Mouse (Mus musculus): ENCODE data around the gene B3gnt2. TPM values are rescaled to one million over a fixed set of nuclear protein-coding genes. Genes with fewer than 3 reads are reported as not detected.

The B3gnt2 gene
- polyA plus RNA-seq, 1 experiment from 2014 or later: 6.9 TPM

GRCm38 (mm10) chr11:22856371-22856965, 4.3 kb downstream of the B3gnt2 start:
- no peaks in the 10 kb centered on the region for H3K36me3 ChIP-seq (ENCODE audit: control insufficient read depth, insufficient read depth)
- H3K27ac ChIP-seq (ENCODE audit: low read length): no peak overlapping the region
- peak overlapping the region; percentile 15; the same call in 1 of the 2 replicates for H3K4me2 ChIP-seq (ENCODE audit: low read depth, low read length)
- no peaks in the 10 kb centered on the region; the same call in 1 of the 2 replicates for H3K27me3 ChIP-seq (ENCODE audit: control insufficient read depth, insufficient read depth, low read length)
- H3K4me3 ChIP-seq (ENCODE audit: low read length): peak overlapping the region; percentile 16; the same call in 1 of the 2 replicates
- peaks cover 15% of the 10 kb centered on the region; the same call in 1 of the 2 replicates for H3K4me1 ChIP-seq (ENCODE audit: control insufficient read depth, insufficient read depth, low read length)
- 86% methylated on average over 3 of the region's 3 CpGs for WGBS
- ATAC-seq (replicated peaks; ENCODE audit: extremely low read depth, insufficient read depth, low FRiP score): no peak
- H3K9me3 ChIP-seq (replicated peaks; ENCODE audit: control insufficient read depth, low read length): no peaks in the 10 kb centered on the region
- no peak overlapping the region for H3K9ac ChIP-seq (ENCODE audit: low read length)

DNA sequence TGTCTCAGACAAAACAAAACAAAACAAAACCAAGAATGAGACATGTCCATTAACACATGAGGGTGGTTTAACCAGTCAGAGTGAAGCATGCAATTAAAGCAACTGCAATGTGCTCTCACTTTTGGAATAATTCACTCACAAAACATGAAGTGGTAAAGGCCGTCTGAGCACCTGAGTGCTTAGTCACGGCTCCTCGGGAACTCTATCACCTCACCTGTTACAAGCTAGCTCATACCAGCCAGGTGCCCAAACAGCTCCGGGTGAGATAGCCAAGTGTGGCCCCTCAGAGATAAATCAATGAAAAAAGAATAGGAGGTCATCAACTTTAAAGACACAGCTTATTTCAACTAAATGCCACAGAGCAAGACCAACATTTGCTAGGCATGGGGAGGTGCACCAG, 6.2 kb downstream of the B3gnt2 start:
- no peak for ATAC-seq (replicated peaks; ENCODE audit: extremely low read depth, insufficient read depth, low FRiP score)
- H3K4me3 ChIP-seq (ENCODE audit: low read length): no peak overlapping the region
- no peaks in the 10 kb centered on the region for H3K27me3 ChIP-seq (ENCODE audit: control insufficient read depth, insufficient read depth, low read length)
- H3K36me3 ChIP-seq (ENCODE audit: control insufficient read depth, insufficient read depth): no peaks in the 10 kb centered on the region
- H3K9me3 ChIP-seq (replicated peaks; ENCODE audit: control insufficient read depth, low read length): no peaks in the 10 kb centered on the region
- H3K4me1 ChIP-seq (ENCODE audit: control insufficient read depth, insufficient read depth, low read length): peaks cover 24% of the 10 kb centered on the region
- no peak overlapping the region for H3K27ac ChIP-seq (ENCODE audit: low read length)
- 70% methylated on average over 4 of the region's 4 CpGs for WGBS
- H3K4me2 ChIP-seq (ENCODE audit: low read depth, low read length): no peak overlapping the region
- H3K9ac ChIP-seq (ENCODE audit: low read length): no peak overlapping the region

GRCm38 (mm10) chr11:22853477-22854157, 7.1 kb downstream of the B3gnt2 start:
- Histone ChIP-seq H3K9ac (ENCODE audit: low read length) (no peak overlapping the region), H3K4me2 (ENCODE audit: low read depth, low read length) (0 out of 2 replicates have a peak overlapping the region, but pooled peaks have one; percentile 5), H3K4me3 (ENCODE audit: low read length) (no peak overlapping the region), H3K27ac (ENCODE audit: low read length) (peak overlapping the region; percentile 19; the same call in 1 of the 2 replicates), H3K27me3 (ENCODE audit: control insufficient read depth, insufficient read depth, low read length) (no peaks in the 10 kb centered on the region), H3K4me1 (ENCODE audit: control insufficient read depth, insufficient read depth, low read length) (peaks cover 27% of the 10 kb centered on the region), H3K36me3 (ENCODE audit: control insufficient read depth, insufficient read depth) (no peaks in the 10 kb centered on the region), H3K9me3 (replicated peaks; ENCODE audit: control insufficient read depth, low read length) (no peaks in the 10 kb centered on the region)
- 47% methylated on average over 2 of the region's 2 CpGs for WGBS
- no peak for ATAC-seq (replicated peaks; ENCODE audit: extremely low read depth, insufficient read depth, low FRiP score)

- 74% methylated on average over 1 of the region's 1 CpGs for whole genome bisulfite sequencing
- Histone ChIP-seq H3K9ac (ENCODE audit: low read length) (no peak overlapping the region), H3K4me2 (ENCODE audit: low read depth, low read length) (no peak overlapping the region), H3K27ac (ENCODE audit: low read length) (no peak overlapping the region), H3K9me3 (replicated peaks; ENCODE audit: control insufficient read depth, low read length) (no peaks in the 10 kb centered on the region), H3K4me3 (ENCODE audit: low read length) (no peak overlapping the region), H3K4me1 (ENCODE audit: control insufficient read depth, insufficient read depth, low read length) (peaks cover 30% of the 10 kb centered on the region), H3K36me3 (ENCODE audit: control insufficient read depth, insufficient read depth) (no peaks in the 10 kb centered on the region), H3K27me3 (ENCODE audit: control insufficient read depth, insufficient read depth, low read length) (no peaks in the 10 kb centered on the region)
- no peak for ATAC-seq (replicated peaks; ENCODE audit: extremely low read depth, insufficient read depth, low FRiP score)
Measured at GRCm38 (mm10) chr11:22852510-22852909, 8.3 kb downstream of the B3gnt2 start.

DNA sequence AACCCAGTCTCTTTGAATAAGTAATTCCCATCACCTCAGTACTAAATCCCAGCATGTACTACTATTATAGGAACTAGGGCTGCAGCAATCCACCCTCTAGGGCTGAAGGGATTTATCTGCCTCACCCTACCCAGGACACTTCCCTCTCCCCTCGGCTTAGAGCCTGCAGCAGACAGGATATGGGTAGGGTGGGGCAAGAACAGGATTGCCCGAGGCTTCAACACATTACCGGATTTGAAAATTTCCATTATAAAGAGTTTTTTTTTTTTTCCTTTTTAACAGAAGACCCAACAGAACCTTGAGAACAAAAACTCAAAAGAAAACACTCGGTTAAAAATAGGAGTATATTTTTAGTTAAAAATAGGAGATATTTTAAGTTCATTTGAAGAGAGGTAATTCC, 9.3 kb downstream of the B3gnt2 start:
- Histone ChIP-seq H3K9me3 (replicated peaks; ENCODE audit: control insufficient read depth, low read length) (no peaks in the 10 kb centered on the region), H3K27me3 (ENCODE audit: control insufficient read depth, insufficient read depth, low read length) (no peaks in the 10 kb centered on the region)
- ATAC-seq (replicated peaks; ENCODE audit: extremely low read depth, insufficient read depth, low FRiP score): no peak

DNA sequence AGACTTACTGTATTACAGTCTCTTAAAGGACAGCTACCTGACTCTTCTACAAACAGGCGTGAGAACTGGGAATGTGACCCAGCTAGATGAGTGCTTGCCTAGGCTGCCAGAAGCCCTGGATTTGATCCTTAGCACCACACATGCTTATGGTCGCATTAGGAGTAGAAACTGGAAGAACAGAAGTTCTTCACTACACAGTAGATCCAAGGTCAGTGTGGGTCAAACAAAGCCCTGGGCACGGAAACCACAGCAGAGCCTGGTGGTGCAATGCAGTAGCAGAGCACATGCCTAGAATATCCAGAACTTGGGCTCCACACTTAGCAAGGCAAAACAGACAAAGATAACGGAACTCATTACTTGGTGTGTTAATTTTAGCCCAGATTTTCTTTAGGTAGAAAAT, 10.7 kb downstream of the B3gnt2 start:
- Histone ChIP-seq H3K27ac (ENCODE audit: low read length) (peak overlapping the region; percentile 58), H3K36me3 (ENCODE audit: control insufficient read depth, insufficient read depth) (no peaks in the 10 kb centered on the region), H3K4me3 (ENCODE audit: low read length) (no peak overlapping the region), H3K4me2 (ENCODE audit: low read depth, low read length) (no peak overlapping the region), H3K9ac (ENCODE audit: low read length) (no peak overlapping the region), H3K9me3 (replicated peaks; ENCODE audit: control insufficient read depth, low read length) (no peaks in the 10 kb centered on the region), H3K27me3 (ENCODE audit: control insufficient read depth, insufficient read depth, low read length) (no peaks in the 10 kb centered on the region), H3K4me1 (ENCODE audit: control insufficient read depth, insufficient read depth, low read length) (peaks cover 46% of the 10 kb centered on the region)
- ATAC-seq (replicated peaks; ENCODE audit: extremely low read depth, insufficient read depth, low FRiP score): no peak
- 54% methylated on average over 4 of the region's 4 CpGs for WGBS

More for the DNA sequence above, 9.3 kb downstream of the B3gnt2 start:
- H3K36me3 ChIP-seq (ENCODE audit: control insufficient read depth, insufficient read depth): no peaks in the 10 kb centered on the region
- WGBS: 50% methylated on average over 4 of the region's 4 CpGs
- no peak overlapping the region for H3K4me2 ChIP-seq (ENCODE audit: low read depth, low read length)
- no peak overlapping the region for H3K9ac ChIP-seq (ENCODE audit: low read length)
- H3K4me1 ChIP-seq (ENCODE audit: control insufficient read depth, insufficient read depth, low read length): peaks cover 38% of the 10 kb centered on the region
- H3K27ac ChIP-seq (ENCODE audit: low read length): no peak overlapping the region
- no peak overlapping the region for H3K4me3 ChIP-seq (ENCODE audit: low read length)

DNA sequence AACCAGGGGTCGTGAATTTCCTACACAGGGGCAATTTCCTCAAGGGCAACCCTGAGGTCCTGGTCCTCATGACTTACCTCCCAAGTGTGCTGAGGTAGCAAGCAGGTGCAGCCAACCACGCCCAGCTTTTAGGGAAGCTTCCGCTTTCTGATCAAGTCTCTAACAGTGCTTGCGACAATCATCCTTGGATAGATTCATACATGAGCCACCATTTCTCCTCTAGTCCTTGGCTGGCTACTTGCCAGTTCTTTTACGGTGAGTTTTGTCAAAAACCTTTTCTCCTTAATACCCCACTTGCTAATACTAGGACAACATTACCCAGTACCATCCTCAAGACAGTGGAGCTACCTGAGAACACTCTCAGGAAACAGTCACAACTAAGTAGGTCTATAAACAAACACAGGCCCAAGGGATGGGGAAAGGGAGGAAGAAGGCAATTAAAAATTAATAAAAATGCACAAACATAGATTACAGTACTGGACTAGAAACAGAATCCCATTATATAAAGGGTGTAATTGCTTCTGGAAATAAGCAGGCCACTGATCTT, 12.0 kb downstream of the B3gnt2 start:
- WGBS: 72% methylated on average over 5 of the region's 5 CpGs
- H3K36me3 ChIP-seq (ENCODE audit: control insufficient read depth, insufficient read depth): no peaks in the 10 kb centered on the region
- peaks cover 48% of the 10 kb centered on the region for H3K4me1 ChIP-seq (ENCODE audit: control insufficient read depth, insufficient read depth, low read length)
- ATAC-seq (replicated peaks; ENCODE audit: extremely low read depth, insufficient read depth, low FRiP score): no peak
- no peak overlapping the region for H3K4me3 ChIP-seq (ENCODE audit: low read length)
- H3K9ac ChIP-seq (ENCODE audit: low read length): no peak overlapping the region
- no peaks in the 10 kb centered on the region for H3K27me3 ChIP-seq (ENCODE audit: control insufficient read depth, insufficient read depth, low read length)
- H3K27ac ChIP-seq (ENCODE audit: low read length): no peak overlapping the region
- H3K4me2 ChIP-seq (ENCODE audit: low read depth, low read length): no peak overlapping the region
- H3K9me3 ChIP-seq (replicated peaks; ENCODE audit: control insufficient read depth, low read length): no peaks in the 10 kb centered on the region

GRCm38 (mm10) chr11:22847732-22848648, 12.8 kb downstream of the B3gnt2 start:
- Histone ChIP-seq H3K4me1 (ENCODE audit: control insufficient read depth, insufficient read depth, low read length) (peaks cover 48% of the 10 kb centered on the region), H3K27ac (ENCODE audit: low read length) (no peak overlapping the region)
- WGBS: 36% methylated on average over 8 of the region's 8 CpGs

More at GRCm38 (mm10) chr11:22847732-22848648, 12.8 kb downstream of the B3gnt2 start:
- H3K9ac ChIP-seq (ENCODE audit: low read length): no peak overlapping the region
- H3K27me3 ChIP-seq (ENCODE audit: control insufficient read depth, insufficient read depth, low read length): no peaks in the 10 kb centered on the region
- H3K4me3 ChIP-seq (ENCODE audit: low read length): no peak overlapping the region
- no peaks in the 10 kb centered on the region for H3K9me3 ChIP-seq (replicated peaks; ENCODE audit: control insufficient read depth, low read length)
- ATAC-seq (replicated peaks; ENCODE audit: extremely low read depth, insufficient read depth, low FRiP score): no peak
- no peaks in the 10 kb centered on the region for H3K36me3 ChIP-seq (ENCODE audit: control insufficient read depth, insufficient read depth)
- no peak overlapping the region for H3K4me2 ChIP-seq (ENCODE audit: low read depth, low read length)

Measured in heart, embryonic 16.5 days (tissue).